Mouse (Mus musculus): ENCODE results near the gene Trub2.
"Not testable (repeated sequence)": the region's sequence is repeated elsewhere in the genome, so short reads cannot be mapped to it uniquely, and the experiment has no call there.

Gene Trub2

DNA sequence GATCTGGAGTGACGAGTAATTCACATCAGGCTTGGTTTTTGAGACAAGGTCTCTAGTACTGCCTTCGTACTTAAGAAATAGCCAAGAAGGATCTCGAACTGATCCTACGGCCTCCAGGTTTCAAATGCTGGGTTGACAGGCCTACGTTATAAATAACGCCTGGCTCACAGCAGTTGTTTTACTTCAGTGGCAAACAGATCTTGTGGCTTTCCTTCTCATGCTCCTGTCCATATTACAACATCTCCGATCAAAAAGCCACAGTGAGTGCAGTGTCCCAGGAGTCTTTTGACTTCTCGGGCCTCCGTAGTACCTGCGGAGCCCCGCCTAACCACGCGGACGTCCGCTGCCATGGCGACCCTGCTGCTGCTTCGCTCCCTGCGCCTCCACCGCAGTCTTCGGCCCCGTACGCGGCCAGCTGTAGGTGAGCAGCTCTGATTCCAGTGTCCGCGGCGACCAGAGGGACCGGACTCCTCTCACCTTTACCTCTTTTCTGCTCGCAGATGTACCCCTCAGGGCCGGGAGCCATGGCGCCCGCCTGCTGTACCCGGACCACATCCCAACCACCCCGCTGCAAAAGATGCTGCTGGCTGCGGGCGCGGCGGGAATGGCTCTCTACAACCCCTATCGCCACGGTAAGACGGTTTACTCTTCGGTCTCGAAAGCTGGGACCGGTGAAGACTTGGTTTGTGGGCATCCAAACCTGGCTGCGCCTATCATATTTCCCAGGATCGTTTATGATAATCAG, at the start of gene Trub2:
Gene Trub2, minus strand, starts transcription at position 566 of the 745 bp plus-strand sequence.
- DNase-seq, result peak; percentile 89 to 94

DNA sequence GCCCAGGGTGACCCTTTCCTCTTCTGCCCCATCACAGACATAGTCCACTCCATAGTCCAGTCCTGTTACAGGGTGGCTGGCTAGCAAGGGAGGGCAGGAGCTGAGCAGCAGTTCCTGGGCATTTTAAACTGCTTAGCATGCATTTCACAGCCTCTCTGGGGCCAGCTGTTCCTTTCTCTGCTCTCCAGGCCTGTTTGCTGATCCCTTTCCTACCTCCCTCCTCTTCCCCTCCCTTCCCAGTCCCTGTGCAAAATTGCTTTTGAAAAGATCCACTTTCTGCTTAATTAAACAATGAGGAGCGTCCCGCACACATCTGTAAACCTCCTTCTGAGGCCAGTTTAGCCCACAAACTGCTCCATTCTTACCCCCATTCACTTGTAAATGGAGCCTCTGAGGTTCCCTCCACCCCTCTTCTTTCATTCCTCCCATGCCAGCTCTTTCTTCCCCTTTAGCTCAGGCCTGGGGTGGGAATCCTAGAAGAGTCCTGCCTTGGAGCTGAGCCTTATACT, 47.1 kb upstream of the Trub2 start:
- DNase-seq, result peak in 1 of 2 experiments; percentile 66

DNA sequence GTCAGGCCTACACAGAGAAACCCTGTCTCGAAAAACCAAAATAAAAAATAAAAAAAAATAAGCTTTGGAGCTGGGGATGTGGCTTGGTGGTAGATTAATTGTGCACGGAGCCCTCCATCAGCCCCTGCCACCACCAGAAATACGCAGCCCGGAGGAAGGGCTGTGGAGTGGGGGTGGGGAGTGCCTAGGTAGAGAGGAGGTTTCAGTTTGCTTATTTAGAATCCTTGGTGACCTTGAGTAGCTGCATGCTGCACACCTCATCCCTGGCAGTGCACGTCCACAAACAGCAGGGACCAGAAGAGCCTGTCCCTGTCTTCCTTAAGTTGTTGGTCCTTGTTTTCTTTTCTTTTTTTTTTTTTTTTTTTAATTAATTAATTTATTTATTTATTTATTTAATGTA, 45.5 kb upstream of the Trub2 start:
- DNase-seq, result no peak

DNA sequence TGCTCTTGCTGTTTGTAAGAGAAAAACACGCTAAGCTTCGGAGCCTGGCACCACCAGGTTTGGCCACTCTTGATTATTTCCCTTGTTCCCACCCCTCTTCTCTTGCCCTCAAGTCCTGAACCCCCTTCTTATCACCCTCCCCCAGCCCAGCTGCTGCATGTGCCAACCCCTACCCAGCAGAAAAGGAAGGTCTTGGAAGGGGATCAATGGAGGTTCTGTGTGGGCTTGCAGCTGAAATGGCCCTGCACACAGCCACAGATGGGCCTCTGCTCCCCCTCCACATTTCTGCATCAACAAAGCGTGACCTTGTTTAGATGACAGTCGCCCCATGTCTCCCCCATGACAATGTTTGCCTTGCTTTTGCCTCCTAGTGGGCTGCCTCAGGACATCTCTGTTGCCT, 42.8 kb upstream of the Trub2 start:
- no peak for DNase-seq

DNA sequence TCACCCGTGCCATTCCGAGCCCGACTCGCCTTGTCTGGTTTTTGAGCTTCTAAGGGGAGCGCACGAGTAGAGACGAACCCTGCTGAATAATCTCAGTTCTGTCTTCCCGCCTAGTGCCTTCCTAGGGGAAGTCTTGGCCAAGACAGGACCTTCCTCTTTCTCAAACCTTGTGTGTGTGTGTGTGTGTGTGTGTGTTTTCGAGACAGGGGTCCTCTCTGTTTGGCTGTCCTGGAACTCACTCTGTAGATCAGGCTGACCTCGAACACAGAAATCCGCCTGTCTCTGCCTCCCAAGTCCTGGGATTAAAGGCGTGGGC, 39.4 kb upstream of the Trub2 start:
- no peak for DNase-seq

DNA sequence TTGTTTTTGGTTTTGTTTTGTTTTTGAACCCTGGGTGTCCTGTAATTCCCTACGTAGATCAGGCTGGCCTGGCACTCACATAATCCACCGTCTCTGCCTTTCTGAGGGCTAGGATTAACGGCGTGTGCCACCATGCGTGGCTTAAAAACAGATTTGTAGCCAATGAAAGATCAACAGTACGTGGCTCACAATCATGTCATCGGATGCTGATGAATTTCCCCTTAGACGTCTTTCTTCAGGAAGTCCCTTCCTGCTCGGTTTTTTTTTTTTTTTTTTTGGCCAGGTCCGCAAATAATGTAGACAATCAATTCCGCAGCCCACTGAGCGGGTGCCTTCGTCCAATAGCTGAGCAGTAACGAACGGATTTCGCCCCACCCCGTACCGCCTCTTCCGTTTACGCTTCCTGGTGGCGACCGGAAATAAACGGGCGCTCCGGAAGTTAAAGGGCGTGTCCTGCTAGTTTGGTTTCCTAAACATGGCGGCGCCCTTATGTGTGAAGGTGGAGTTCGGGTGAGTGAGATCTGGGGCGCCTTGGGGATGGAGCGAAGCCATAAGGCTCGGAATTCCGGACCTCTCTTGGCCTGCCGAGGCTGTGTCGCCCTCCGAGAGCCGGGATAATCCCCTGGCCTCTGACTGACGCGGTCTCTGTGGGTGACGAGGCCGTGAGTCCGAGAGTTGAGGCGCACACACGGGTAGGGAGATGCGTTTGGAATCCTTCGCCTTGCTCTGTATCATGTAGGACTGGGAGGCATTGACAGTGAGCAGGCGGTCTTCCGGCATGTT, 38.8 kb upstream of the Trub2 start:
- peak; percentile 97 to 98 for DNase-seq

DNA sequence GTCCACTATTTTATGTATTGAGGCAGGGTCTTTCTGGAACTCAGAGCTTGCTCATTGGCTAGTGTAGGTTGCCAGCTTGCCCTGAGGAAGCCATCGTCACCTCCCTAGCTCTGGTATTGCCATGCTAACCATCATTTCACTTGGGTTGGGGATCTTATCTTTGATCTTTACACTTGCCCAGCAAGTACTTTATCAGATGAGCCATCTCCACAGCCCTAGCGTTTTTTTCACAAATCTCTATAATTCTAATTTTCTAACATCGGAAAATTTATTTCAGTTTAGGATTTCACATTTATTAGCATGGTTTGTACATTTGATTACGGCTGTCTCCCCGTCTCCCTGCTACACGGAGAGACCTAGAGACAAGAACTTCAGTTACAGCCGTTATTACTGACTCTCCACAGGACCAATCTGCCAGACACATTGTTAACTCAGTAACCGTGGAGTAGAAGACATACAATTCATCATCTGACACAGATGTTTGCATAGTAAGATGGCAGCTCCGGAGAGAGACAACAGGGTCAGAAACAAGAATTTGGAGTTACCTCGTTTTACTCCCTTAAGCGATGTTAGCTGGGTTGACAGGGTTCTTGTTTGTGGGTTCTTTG, 38.1 kb upstream of the Trub2 start:
- no peak for DNase-seq

DNA sequence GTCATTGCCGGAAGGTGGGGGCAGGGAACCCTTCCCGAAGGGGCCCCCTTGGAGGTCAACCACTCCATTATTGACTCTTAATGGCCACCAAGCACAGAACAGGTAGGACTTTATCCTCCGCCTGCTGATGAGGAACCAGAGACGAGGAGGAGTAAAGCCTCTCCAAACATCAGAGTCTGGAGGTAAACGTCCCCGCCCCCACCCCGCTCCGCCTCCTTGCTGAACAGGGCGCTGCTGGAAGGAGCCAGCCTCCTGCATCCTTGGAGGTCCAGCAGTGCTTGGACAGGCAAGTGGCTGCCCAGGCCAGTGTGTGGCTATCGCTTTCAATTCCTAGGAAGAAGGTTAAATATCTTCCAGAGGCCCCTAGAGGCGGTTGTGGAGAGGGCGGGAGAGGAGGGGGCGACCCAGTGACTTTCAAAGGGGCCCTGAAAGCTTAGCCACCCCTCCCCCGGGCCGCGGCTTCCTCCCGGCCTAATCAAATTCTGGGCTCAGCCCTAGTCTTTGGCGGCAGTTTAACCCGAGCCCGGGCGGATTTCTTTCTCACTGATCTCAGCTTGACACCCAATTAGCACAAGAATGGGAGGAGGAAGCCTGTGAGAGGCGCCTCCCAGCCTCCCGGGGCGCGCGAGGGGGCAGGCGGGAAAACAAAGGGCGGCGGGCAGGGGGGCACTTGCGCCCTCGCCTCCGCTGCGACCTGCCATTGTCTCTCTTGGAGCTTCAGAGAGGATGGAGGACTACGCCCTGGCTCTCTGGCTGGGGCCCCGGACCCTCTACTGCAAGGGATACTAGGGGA, 31.9 kb upstream of the Trub2 start, which contains the start of gene Urm1:
Gene Urm1, plus strand, starts transcription at position 51 of the 793 bp plus-strand sequence.
- DNase-seq, result peak; percentile 72 to 83

DNA sequence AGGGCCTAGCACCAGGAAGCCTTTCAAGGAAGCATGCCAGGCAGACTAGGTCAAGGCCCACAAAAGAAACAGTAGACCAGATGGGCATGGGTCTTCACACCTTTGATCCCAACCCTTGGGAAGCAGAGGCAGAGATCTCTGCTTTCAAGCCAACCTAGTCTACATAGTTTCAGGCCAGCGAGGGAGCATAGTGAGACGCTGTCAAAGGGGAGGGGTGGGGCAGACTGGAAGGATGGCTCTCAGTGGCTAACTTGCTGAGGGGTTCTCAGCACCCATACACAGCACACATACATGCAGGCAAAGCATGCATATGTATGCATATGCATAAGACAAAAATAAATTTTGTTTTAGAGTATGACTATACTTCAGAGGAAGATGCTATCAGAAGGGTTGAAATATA, 31.1 kb upstream of the Trub2 start:
- no peak for DNase-seq

DNA sequence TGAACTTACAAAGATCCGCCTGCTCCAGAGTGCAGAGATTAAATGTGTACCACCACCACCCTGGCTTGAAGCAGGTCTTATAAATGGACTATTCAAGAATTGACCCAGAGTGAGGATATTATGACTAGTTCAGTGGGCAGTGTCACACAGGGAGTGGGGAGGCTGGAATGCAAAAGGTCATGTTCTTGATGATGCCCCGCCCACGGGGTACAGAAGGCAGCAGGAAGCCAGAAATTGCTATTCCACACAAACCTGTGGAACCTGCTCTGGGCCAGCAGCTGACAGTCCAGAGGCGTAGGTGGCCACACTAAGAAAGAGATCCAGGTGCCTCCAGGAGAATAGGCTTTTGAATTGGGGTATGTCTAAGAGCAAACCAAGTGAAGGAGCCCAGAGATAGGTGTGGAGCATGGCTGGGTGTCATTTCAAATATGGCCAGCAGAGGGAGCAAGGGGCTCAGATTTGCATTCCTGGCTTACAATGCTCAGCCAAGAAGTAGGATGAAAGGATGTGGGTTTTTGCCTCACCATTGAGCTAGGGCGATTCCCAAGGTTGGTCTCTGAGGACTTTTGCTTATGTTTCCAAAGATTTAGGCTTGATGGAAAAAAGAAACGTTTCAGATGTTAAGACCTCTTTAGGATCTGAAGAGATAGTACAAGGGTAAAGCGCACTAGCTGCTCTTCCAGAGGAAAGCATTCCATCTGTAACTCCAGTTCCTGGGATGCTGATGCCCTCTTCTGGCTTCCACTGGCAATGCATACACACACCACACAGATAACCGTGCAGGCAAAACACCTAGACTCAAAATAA, 29.3 kb upstream of the Trub2 start:
- DNase-seq, result peak; percentile 81 to 91

DNA sequence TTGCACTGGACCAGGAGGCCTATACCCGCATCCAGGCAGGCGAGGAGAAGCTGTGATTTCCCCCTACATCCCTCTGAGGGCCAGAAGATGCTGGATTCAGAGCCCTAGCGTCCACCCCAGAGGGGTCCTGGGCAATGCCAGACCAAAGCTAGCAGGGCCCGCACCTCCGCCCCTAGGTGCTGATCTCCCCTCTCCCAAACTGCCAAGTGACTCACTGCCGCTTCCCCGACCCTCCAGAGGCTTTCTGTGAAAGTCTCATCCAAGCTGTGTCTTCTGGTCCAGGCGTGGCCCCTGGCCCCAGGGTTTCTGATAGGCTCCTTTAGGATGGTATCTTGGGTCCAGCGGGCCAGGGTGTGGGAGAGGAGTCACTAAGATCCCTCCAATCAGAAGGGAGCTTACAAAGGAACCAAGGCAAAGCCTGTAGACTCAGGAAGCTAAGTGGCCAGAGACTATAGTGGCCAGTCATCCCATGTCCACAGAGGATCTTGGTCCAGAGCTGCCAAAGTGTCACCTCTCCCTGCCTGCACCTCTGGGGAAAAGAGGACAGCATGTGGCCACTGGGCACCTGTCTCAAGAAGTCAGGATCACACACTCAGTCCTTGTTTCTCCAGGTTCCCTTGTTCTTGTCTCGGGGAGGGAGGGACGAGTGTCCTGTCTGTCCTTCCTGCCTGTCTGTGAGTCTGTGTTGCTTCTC, 27.5 kb upstream of the Trub2 start:
- no peak for DNase-seq

DNA sequence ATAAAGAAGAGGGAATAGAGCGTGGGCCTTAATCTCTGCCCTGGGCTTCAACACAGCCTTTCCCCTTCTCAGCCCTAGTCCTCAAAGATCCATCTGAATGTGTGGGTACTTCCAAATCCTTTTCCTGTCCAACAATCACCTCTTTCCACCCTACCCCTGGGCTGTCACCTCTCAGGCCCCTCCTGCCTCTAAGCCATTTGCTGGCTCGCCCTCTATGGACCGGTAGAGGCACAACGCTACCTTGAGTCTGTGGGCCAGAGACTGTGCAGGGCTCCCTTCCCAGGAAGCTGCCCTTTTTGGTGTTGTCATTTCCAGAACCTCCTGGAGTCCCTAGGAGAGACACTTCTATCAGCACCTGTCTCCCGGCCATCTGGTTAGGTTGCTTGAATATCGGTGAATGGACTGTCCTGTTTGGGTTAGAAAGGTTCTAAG, 15.1 kb upstream of the Trub2 start:
- DNase-seq, result peak; percentile 39 to 66

DNA sequence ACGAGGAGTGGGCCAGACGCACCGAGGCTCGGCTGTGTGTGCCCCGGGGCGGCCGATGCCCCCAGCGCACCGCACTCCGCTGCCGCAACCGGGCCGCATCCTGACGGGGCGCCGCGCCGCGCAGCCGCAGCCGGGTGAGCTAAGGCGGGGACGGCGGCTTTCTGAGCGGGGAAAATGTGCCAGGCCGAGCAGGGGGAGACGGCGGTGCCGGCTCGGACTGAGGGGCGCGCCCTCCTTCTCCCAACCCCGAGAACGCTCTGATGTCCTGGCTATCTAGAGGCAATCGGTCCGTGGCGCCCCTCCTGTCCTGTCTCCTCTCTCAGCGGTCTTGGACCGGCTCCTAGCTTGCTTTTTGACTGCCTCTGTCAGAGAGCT, 14.5 kb upstream of the Trub2 start:
- no peak for DNase-seq

DNA sequence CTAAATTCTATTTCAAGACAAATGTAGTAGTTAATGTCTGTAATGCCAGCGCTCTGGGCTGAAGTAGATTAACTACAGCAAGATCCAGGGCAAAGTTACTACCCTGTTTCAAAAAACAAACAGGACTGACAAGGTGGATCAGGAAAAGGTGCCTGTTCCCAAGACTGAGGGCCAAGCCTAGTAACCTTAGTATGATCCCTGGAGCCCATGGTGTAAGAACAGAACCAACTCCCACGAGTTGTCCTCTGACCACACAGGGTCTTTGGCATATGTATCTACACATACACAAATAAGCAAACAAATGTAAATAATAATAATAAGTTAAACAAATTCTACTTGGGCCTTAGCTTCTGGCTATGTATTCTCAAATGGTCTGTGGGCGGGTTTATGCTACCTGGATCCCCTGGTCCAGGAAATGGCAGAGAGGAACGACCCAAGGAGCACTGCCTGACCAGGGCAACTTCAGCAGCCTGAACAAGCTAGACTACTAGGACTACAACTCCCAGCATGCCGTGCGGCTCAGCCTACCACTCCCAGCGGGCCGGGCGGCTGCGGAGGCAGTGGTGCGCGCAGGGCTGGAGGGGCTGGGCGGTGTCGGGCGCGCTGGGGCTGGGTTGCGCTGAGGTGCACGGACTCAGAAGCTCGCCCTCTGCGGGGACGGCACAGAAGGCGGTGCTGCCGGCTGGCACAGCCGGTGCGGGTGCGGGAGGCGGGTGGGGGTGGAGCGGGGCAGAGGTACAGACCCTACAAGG, 13.9 kb upstream of the Trub2 start, which contains the start of gene Slc27a4:
Gene Slc27a4, plus strand, starts transcription at position 560 of the 752 bp plus-strand sequence.
- DNase-seq, result peak; percentile 98 to 99

DNA sequence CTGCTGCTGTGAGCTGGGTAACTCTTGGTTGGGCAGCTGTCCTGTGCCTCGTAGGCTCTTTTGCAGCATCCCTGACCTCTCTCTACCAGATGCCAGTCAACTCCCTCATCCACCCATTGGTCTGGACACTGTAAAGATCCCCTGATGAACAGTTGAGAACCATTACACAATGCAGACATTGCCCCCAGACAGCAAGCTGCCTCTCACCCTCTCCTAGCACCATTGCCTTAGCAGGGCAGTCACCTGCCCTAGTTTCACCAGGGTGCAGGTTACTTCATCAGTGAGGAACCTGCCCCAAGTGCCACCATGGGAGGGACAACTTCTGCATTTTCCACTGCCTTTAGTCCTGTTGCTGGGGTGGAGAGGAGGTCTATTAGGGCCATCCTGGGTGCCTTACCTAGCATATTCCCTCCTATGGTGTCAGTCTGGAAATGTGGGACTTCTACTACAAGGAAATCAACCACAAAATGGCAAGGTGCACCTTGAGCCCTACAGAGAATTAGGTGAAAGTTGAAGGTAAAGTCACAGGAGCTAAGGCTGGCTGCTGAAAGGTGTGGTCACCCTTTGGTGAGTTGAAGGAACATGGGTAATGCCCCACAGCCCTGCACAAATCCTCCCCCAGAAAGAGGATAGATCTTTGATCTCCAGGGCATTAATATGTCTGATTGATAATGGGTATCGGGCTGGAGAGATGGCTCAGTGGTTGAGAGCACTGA, 4.6 kb upstream of the Trub2 start:
- peak in 1 of 2 experiments; percentile 24 for DNase-seq

DNA sequence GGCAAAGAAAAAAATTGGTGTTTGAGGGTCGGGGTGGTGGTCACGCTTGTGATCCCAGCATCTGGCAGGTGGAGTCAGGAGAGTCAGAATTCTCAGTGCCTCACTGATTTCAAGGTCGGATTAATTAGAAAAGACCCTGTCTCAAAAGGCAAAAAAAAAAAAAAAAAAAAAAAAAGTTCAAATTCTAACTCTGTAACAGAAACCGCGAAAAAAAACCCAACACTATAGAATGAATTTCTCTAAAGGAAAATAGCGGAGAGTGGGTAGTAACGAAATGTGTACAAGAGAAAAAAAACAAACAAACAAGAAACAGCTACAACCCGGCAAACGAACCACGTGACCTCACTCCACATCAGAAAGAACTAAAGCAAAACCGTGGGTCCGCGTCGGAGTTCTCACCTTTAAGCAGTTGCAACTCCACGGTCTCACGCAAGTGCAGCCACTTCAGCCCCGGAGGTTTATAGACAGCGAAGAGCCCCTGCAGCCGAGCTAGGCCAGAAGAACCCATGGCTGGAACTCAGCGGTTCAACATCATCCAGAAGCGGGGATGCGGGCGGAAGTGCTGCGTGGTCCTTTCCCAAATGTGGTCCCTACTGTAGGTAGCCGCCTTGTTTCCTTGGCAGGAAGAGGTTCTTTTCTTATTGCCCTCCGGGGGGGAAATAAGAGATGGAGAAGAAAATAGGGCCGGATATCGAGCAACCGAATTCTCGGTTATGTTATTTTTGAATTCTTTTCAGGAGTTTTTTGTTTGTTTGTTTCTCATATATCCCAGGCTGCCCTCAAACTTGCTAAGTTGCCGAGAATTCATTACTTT, 991 bp downstream of the Trub2 start, which contains the start of gene Coq4:
Gene Coq4, plus strand, starts transcription at position 390 of the 814 bp plus-strand sequence.
- DNase-seq, result peak; percentile 95

DNA sequence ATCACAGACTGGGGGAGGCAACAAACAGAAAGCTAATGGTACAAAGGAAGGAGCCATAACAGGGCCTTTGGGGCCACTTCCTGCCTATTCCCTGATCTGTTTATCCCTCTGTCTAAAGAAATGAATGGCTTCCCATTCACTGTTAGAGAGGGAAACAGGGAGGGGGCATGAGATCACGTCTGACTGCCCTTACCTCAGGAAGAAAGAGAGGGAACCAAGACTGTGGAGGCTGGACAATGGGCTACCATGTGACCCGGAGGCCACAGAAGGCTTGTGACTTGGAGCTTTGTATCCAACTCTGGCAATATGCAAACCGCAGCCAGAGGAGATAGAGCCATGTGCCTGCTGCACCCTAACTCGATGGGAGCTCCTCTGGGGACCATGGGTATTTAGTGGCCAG, 4.0 kb downstream of the Trub2 start:
- no peak for DNase-seq

DNA sequence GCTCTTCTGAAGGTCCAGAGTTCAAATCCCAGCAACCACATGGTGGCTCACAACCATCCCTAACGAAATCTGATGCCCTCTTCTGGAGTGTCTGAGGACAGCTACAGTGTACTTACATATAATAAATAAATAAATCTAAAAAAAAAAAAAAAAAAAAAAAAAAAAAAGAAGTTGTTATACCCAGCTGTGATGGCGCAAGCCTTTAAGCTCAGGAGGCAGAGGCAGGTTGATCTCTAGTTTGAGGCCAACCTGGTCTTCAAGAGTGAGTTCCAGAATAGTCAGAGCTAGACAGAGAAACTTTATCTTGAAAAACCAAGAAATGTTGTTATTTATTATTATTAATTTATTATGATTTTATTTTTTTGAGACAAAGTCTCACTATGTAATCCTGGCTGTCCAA, 7.0 kb downstream of the Trub2 start:
- not testable (repeated sequence) for DNase-seq

DNA sequence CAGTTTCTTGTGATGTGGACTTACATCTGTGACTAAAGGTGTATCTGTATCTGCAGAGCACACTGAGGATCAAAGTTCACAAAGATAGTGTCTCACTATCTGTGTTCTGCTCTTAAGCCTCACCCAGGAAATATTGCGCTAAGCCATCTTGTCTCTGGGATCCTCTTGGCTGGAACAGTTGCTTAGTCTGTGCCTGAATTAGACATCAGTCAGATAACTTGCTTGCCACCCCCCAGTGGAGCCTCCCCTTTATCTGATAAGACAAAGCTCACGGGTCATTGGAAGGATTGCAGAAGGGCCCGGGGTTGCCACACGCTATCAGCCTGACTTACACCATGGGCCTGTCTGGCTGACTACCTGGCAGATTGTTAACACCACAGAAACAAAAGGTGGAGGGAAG, 15.0 kb downstream of the Trub2 start:
- DNase-seq, result no peak
